Mouse (Mus musculus) ES-E14 (cell line): ENCODE measurements at regions not wholly inside any gene's neighbourhood (a gene's known extent, or its start where the extent isn't known, plus 50 kb on each side); places are given as distances from the start of the nearest gene placed in this dataset.

ENCODE experiments used
- HCFC1 ChIP-seq: IDR thresholded peaks from 2 replicates; pipeline ENCODE4 v1.6.1; 2012; ENCODE audit warnings: low read length, inconsistent platforms, borderline replicate concordance; ENCODE audit not compliant: insufficient read depth
- ZC3H11A ChIP-seq: IDR thresholded peaks from 2 replicates; pipeline ENCODE4 v1.6.1; 2012; ENCODE audit warnings: low read depth, mild to moderate bottlenecking, inconsistent platforms, low read length, borderline replicate concordance
- ZNF384 ChIP-seq: IDR thresholded peaks from 2 replicates; pipeline ENCODE4 v1.6.1; 2012; ENCODE audit warnings: low read depth, low read length, inconsistent platforms

GRCm38 (mm10) chr4:29118679-29119479 lies 305.9 kb downstream of the Epha7 start:
- TF ChIP-seq ZNF384 (no peak), HCFC1 (no peak), ZC3H11A (no peak)
